Mouse (Mus musculus): ENCODE results near the gene Lrrc4b. TPM values are rescaled to one million over a fixed set of nuclear protein-coding genes. Genes with fewer than 3 reads are reported as not detected.
A peak's percentile ranks its signal among the peaks of the same experiment; 100 is the strongest.

Gene Lrrc4b
- polyA plus RNA-seq, 1 experiment from 2014 or later = not detected

- Histone ChIP-seq H3K36me3 (no peaks in the 10 kb centered on the region), H3K27me3 (replicated peaks) (peaks cover 44% of the 10 kb centered on the region), H3K9ac (peak overlapping the region; percentile 69), H3K4me1 (peaks cover 66% of the 10 kb centered on the region), H3K4me2 (peak overlapping the region; percentile 73), H3K27ac (peak overlapping the region; percentile 93), H3K9me3 (replicated peaks) (no peaks in the 10 kb centered on the region), H3K4me3 (peak overlapping the region; percentile 25; the same call in 1 of the 2 replicates)
- 34% methylated on average over 3 of the region's 3 CpGs for WGBS (ENCODE audit: insufficient replicate concordance)
- peak; percentile 96 for ATAC-seq
Measured at GRCm38 (mm10) chr7:44482836-44483435, 54.1 kb downstream of the Lrrc4b start.

DNA sequence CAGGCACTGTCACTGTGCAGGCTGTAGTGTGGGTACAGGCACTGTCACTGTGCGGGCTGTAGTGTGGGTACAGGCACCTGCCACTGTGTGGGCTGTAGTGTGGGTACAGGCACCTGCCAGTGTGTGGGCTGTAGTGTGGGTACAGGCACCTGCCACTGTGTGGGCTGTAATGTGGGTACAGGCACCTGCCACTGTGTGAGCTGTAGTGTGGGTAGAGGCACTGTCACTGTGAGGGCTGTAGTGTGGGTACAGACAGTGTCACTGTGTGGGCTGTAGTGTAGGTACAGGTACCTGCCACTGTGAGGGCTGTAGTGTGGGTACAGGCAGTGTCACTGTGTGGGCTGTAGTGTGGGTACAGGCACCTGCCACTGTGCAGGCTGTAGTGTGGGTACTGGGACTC lies 55.3 kb downstream of the Lrrc4b start:
- Histone ChIP-seq H3K36me3 (peaks cover 8% of the 10 kb centered on the region), H3K27me3 (replicated peaks) (peaks cover 33% of the 10 kb centered on the region), H3K4me3 (no peak overlapping the region), H3K9me3 (replicated peaks) (no peaks in the 10 kb centered on the region), H3K9ac (0 out of 2 replicates have a peak overlapping the region, but pooled peaks have one; percentile 1), H3K27ac (peak overlapping the region; percentile 81), H3K4me1 (peaks cover 58% of the 10 kb centered on the region), H3K4me2 (no peak overlapping the region)
- ATAC-seq = no peak
- WGBS (ENCODE audit: insufficient replicate concordance) = 95% methylated on average over 1 of the region's 1 CpGs

- Histone ChIP-seq H3K4me3 (no peak overlapping the region), H3K4me2 (no peak overlapping the region), H3K36me3 (peaks cover 15% of the 10 kb centered on the region), H3K27me3 (replicated peaks) (peaks cover 24% of the 10 kb centered on the region), H3K27ac (peak overlapping the region; percentile 81), H3K9me3 (replicated peaks) (no peaks in the 10 kb centered on the region), H3K9ac (0 out of 2 replicates have a peak overlapping the region, but pooled peaks have one; percentile 1), H3K4me1 (peaks cover 49% of the 10 kb centered on the region)
- ATAC-seq = 0 out of 2 replicates have a peak, but pooled peaks have one; percentile 19
- WGBS (ENCODE audit: insufficient replicate concordance) = 31% methylated on average over 5 of the region's 5 CpGs
Measured at GRCm38 (mm10) chr7:44484841-44485571, 56.2 kb downstream of the Lrrc4b start.

DNA sequence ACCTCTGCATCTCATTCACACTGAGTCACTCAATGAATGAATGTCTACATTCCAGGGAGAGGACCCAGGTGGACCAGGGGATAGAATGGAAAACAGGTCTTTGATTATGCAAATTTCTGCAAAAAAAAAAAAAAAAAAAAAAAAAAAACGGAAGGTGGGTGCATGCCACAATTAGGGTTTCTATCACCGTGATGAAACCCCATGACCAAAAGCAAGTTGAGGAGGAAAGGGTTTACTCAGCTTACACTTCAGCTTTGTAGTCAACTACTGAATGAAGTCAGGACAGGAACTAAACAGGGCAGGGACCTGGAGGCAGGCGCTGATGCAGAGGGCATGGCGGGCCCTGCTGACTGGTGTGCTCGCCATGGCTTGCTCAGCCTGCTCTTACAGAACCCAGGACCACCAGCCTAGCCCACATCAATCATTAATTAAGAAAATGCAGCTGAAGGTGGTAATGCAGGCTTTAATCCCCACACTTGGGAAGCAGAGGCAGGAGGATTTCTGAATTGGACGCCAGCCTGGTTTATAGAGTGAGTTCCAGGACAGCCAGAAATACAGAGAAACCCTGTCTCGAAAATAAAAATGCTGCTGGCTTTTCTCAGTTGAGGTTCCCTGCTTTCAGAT lies 56.9 kb downstream of the Lrrc4b start:
- H3K4me1 ChIP-seq = peaks cover 42% of the 10 kb centered on the region
- 67% methylated on average over 7 of the region's 7 CpGs for WGBS (ENCODE audit: insufficient replicate concordance)
- H3K9me3 ChIP-seq (replicated peaks) = no peaks in the 10 kb centered on the region
- H3K27ac ChIP-seq = no peak overlapping the region
- H3K4me3 ChIP-seq = no peak overlapping the region
- H3K4me2 ChIP-seq = no peak overlapping the region
- peaks cover 22% of the 10 kb centered on the region for H3K36me3 ChIP-seq
- ATAC-seq = no peak
- peaks cover 17% of the 10 kb centered on the region for H3K27me3 ChIP-seq (replicated peaks)
- no peak overlapping the region for H3K9ac ChIP-seq

DNA sequence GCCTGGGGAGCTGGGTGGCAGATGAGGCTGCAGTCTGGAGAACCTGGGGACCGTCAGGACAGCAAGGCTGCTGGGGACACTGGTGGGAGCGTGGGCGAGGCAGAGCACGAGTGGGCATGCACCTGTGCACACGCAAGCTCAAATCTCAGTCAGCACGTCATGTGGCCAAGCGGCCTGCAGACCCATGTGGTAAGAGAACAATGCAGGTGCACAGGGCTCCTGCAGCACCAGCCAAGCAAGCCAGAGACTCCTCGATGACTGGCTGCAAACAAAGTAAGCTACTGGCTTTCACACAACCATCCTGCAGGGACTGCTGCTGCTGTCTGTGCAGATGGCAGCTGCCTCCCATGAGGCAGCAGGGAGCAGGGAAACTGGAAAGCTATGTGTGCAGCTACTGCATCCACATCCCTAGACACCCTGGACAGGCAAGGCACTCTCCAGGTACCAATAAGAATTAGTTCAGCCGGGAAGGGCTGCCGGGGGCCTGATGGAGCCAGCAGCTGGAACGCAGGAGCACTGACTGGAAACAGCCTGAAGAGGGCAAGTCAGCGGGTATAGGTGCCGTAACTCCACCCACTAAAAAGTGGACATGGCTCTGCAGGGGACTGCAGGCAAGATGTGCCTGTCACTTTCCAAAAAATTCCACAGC lies 58.2 kb downstream of the Lrrc4b start:
- Histone ChIP-seq H3K9ac (no peak overlapping the region), H3K4me1 (peaks cover 30% of the 10 kb centered on the region), H3K4me3 (no peak overlapping the region), H3K36me3 (peaks cover 36% of the 10 kb centered on the region), H3K9me3 (replicated peaks) (no peaks in the 10 kb centered on the region), H3K27me3 (replicated peaks) (peaks cover 6% of the 10 kb centered on the region; the same call in 1 of the 2 replicates), H3K4me2 (no peak overlapping the region), H3K27ac (no peak overlapping the region)
- no peak for ATAC-seq
- WGBS (ENCODE audit: insufficient replicate concordance) = 69% methylated on average over 13 of the region's 13 CpGs

DNA sequence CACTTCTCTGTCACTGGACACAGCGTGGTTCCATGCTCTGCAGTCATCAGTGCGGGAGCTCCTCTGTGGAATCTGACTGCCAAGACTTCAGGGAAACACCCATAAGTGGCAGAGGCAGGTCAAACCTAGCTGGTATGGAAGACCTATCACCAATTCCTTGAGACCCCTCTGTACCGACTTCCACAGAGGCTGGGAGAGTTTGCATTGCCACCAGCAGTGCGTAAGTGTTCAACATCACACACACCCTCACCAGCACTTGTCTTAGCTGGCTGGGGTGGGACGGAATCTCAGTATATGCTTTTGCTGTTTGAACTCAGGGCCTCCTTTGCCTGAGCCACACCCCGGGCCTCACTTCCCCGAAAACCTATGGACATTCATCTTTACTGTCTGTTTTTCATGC lies 59.1 kb downstream of the Lrrc4b start:
- ATAC-seq = no peak
- WGBS (ENCODE audit: insufficient replicate concordance) = 79% methylated on average over 7 of the region's 7 CpGs
- Histone ChIP-seq H3K4me1 (peaks cover 21% of the 10 kb centered on the region), H3K9me3 (replicated peaks) (no peaks in the 10 kb centered on the region), H3K36me3 (peaks cover 45% of the 10 kb centered on the region), H3K27ac (no peak overlapping the region), H3K4me2 (no peak overlapping the region), H3K27me3 (replicated peaks) (no peaks in the 10 kb centered on the region), H3K4me3 (no peak overlapping the region), H3K9ac (no peak overlapping the region)

DNA sequence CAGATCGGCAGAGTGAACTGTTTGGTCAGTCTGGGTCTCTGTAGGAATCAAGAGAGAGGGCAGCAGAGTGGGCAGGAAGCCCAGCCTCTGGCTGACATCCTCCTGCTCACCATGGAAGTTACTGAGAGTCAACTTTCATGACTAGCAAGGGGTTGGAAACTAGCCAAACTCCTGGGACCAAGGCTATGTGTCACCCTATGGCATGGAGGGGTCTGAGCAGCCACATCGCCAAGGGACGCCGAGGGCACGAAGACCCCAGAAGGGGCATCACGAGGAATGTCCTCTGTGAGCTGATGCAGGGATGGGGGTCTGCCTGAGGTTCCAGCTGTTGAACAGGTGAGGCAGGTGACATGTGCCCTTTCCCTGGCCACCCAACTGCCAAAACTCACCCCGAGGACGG lies 59.7 kb downstream of the Lrrc4b start:
- H3K4me2 ChIP-seq = no peak overlapping the region
- no peaks in the 10 kb centered on the region for H3K9me3 ChIP-seq (replicated peaks)
- peaks cover 51% of the 10 kb centered on the region for H3K36me3 ChIP-seq
- no peaks in the 10 kb centered on the region for H3K27me3 ChIP-seq (replicated peaks)
- peaks cover 15% of the 10 kb centered on the region for H3K4me1 ChIP-seq
- no peak for ATAC-seq
- WGBS (ENCODE audit: insufficient replicate concordance) = 88% methylated on average over 8 of the region's 8 CpGs
- no peak overlapping the region for H3K27ac ChIP-seq
- no peak overlapping the region for H3K9ac ChIP-seq
- no peak overlapping the region for H3K4me3 ChIP-seq

GRCm38 (mm10) chr7:44490281-44490680 lies 61.5 kb downstream of the Lrrc4b start:
- 87% methylated on average over 4 of the region's 4 CpGs for WGBS (ENCODE audit: insufficient replicate concordance)
- Histone ChIP-seq H3K9ac (no peak overlapping the region), H3K4me1 (peaks cover 10% of the 10 kb centered on the region), H3K27me3 (replicated peaks) (no peaks in the 10 kb centered on the region), H3K36me3 (peaks cover 63% of the 10 kb centered on the region), H3K9me3 (replicated peaks) (no peaks in the 10 kb centered on the region), H3K27ac (no peak overlapping the region), H3K4me2 (no peak overlapping the region), H3K4me3 (no peak overlapping the region)
- no peak for ATAC-seq

GRCm38 (mm10) chr7:44491391-44491790 lies 62.6 kb downstream of the Lrrc4b start:
- Histone ChIP-seq H3K4me3 (no peak overlapping the region), H3K27ac (no peak overlapping the region), H3K36me3 (peaks cover 63% of the 10 kb centered on the region), H3K27me3 (replicated peaks) (no peaks in the 10 kb centered on the region), H3K9me3 (replicated peaks) (no peaks in the 10 kb centered on the region), H3K4me1 (peaks cover 15% of the 10 kb centered on the region), H3K9ac (no peak overlapping the region), H3K4me2 (no peak overlapping the region)
- ATAC-seq = no peak
- 94% methylated on average over 5 of the region's 5 CpGs for WGBS (ENCODE audit: insufficient replicate concordance)

- no peaks in the 10 kb centered on the region for H3K27me3 ChIP-seq (replicated peaks)
- no peaks in the 10 kb centered on the region for H3K9me3 ChIP-seq (replicated peaks)
- H3K4me3 ChIP-seq = no peak overlapping the region
- ATAC-seq = no peak
- peaks cover 21% of the 10 kb centered on the region for H3K4me1 ChIP-seq
- WGBS (ENCODE audit: insufficient replicate concordance) = 89% methylated on average over 21 of the region's 21 CpGs
- no peak overlapping the region for H3K27ac ChIP-seq
- H3K4me2 ChIP-seq = no peak overlapping the region
- H3K36me3 ChIP-seq = peaks cover 63% of the 10 kb centered on the region
- H3K9ac ChIP-seq = no peak overlapping the region
Measured at GRCm38 (mm10) chr7:44492166-44492826, 63.5 kb downstream of the Lrrc4b start.

- Histone ChIP-seq H3K4me3 (peak overlapping the region; percentile 74), H3K4me1 (peaks cover 30% of the 10 kb centered on the region), H3K36me3 (peaks cover 51% of the 10 kb centered on the region), H3K27me3 (replicated peaks) (peaks cover 14% of the 10 kb centered on the region), H3K4me2 (peak overlapping the region; percentile 91), H3K27ac (0 out of 2 replicates have a peak overlapping the region, but pooled peaks have one; percentile 94), H3K9ac (peak overlapping the region; percentile 82; the same call in 1 of the 2 replicates), H3K9me3 (replicated peaks) (no peaks in the 10 kb centered on the region)
- WGBS (ENCODE audit: insufficient replicate concordance) = 84% methylated on average over 12 of the region's 12 CpGs
- no peak for ATAC-seq
Measured at GRCm38 (mm10) chr7:44494681-44495080, 65.9 kb downstream of the Lrrc4b start.

Data from liver, embryonic 12.5 days (tissue).